Mouse (Mus musculus) lung, postnatal 10 days (tissue): ENCODE data around the gene Fbxo41.

Experiments used
- DNase-seq: peaks from one replicate; pipeline ENCODE4 v3.0.0; 2021

Fbxo41 gene

DNA sequence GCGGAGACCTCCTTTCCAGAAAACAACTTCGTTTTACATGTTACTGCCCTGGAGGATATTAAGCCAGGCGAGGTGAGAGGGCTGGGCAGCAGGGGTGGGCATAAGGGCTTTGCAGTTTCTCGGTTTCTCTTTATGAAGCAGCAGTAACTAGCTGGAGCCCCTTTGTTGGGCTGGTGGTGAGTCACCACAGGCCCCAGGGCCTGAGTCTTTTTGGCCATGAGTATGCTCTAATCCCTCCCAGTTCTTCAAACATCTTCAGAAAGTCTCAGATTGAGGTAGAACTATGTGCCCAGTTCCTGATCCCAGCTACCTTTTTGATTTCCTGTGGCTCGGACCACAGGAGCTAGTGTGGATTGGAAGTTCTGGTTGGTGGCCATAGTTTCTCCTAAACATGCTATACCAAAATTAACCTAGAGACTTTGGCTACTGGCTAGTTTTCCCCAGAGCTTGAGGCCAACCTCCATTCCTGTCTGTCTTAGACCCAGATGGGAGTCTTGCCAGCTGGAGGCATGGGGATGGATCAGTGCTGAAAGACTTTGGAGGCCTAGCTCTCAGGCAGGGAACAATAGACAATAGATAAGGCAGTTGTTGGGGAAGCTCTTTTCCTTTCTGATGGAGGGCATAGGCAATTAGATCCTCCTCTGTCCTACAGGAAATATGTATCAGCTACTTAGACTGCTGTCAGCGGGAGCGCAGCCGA, 58.4 kb downstream of the Fbxo41 start:
- DNase-seq, result no peak

DNA sequence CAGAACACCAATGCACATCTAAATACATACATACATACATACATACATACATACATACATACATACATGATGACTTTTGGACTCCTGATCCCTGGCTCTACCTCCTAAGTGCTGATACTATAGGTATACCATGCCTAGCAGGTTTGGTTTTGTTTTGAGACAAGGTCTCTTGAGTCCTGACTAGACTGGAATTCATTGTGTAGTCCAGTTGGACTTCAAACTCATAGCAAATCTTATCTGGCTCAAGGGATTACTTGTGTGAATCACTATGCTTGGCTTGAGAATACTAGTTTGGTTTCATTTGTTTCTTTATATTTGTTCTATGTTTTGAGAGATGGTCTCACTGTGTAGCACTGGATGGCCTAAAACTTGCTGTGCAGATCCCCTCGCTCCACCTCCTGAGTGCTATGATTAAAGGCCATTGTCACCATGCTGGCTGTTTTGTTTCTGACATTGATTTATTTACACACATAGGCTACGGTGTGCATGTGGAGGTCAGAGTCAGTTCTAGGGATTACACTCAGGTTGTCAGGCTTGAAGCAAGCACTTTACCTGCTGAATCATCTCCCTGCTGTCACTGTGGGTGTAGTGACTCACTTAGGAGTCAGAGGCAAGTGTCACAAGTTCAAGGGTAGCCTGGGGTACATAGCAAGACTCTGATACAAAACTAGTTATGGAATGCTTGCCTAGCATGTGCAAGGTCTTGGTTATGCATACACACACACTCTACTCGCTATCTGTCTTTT, 59.1 kb downstream of the Fbxo41 start:
- DNase-seq, result no peak

DNA sequence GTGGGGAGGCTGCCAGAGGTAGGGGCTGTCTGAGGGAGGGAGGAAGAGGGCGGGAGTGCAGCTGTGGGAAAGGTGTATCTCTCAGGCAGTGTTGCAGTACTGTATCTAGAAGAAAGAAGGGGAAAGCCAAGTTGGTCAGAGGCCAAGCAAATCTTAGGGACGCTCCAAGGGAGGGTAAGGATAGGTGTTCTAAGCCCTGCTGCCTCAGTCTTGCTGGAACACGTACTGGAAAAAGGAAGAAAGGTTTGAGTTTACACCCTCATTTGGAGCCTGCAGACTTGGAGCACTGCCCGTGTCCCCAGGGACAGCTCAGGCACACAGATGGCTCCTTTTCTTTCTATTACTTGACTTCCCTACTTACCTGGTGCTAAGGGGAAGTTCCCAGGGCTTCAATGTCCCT, 61.7 kb downstream of the Fbxo41 start:
- DNase-seq, result no peak

GRCm38 (mm10) chr6:85436631-85437030, 66.2 kb downstream of the Fbxo41 start:
- no peak for DNase-seq

GRCm38 (mm10) chr6:85436204-85436603, 66.6 kb downstream of the Fbxo41 start:
- no peak for DNase-seq

GRCm38 (mm10) chr6:85433865-85434264, 68.9 kb downstream of the Fbxo41 start:
- DNase-seq, result no peak

DNA sequence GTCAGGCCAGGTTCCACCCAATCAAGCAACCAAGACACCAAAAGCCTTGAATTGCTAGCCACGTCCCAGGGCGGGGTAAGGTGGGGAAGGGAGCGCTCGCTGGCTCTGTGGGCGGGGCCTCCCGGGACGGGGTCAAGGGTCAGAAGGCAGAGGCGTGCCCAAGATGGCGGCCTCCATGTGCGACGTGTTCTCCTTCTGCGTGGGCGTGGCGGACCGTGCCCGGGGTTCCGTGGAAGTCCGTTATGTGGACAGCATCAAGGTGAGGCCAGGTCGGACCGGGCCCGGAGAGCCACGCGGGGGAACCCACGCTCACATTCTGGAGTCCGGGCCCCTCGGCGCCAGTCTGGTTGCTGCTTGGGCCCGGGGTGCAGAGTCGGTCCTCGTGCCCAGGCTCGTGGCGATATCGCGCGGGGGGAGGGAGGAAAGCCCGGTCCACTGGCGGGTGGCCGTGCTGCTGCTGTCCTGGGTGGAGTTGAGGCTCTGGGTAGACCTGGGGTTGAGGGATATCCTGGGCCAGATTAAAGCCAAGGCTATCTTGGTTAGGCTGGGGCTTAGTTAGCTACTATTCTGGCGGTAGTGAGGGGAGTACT, 70.9 kb downstream of the Fbxo41 start, which contains the start of gene Smyd5:
Smyd5 (plus strand) TSS at position 148 of the 590 bp plus-strand sequence.
- peak; percentile 93 for DNase-seq

DNA sequence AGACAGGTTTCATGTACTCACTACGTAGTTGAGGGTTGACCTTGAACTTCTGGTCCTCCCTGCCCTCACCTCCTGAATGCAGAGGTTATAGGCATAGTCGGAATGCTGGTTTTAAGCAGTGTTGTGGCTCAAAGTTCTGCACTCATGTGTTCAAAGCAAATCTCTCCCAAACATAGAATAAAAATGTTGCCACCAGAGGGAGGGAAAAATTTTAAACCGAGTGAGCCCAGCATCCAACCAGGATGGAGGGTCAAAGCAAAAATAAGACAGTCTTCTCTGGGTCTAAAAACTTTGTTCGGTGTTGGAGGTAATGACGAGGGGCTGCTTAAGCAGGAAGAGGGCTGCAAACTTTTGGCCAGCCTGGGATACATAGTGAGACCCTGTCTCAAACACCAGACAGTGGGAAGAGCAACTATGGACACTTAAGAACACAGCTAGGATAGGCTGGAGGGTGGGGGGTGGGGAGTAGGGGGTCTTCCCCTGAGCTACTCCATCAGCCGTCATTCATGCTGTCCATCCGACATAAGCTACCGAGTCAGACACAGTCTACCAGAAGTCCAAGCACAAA, 71.4 kb downstream of the Fbxo41 start:
- DNase-seq, result no peak

DNA sequence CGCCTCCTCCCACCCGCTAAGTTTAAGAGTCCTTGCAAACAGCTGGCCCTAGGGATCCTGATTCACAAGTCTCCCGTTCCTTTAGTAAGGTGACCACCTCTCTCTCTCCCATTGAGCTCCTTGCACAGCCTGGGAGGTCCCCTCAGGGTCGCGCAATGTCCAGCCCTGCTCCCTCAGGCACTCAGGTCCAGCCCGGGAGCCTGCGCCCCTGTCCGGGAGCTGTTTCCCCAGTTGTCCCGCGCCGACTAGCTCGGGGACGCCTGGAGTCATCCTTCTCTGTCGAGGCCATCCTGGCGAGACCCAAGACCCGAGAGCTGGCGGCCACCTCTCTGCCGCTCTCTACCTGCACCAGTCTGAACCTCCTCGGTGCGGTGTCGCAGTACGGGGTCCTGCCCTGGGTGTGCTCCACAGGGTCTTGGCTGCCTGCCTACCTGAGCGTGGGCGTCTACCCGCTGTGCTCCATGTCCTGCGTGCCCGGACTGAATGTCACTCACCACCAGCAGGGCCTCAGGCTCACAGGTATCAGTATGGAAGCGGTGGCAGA, 78.9 kb downstream of the Fbxo41 start, which contains the start of gene Noto:
Noto (plus strand) TSS at position 51 of the 544 bp plus-strand sequence.
- DNase-seq, result no peak
